Mouse (Mus musculus) gastrocnemius, adult 8-10 months (tissue): ENCODE data around the gene Myo18a. TPM values are rescaled to one million over a fixed set of nuclear protein-coding genes. Genes with fewer than 3 reads are reported as not detected.

Experiments used
- DNase-seq, 2 experiments: peaks; one replicate each; pipeline ENCODE4 v3.0.0; 2022; ENCODE audit warnings: low spot score in 2 of 2
- total RNA-seq, 4 experiments: library from RNA; stranded (reverse); gene quantifications; 2 replicates each; pipeline ENCODE4 v1.2.4; 2022

Myo18a gene
- total RNA-seq, 4 experiments from 2014 or later = 309 to 400 (median 330) TPM

GRCm38 (mm10) chr11:77896480-77896819 is 133.4 kb downstream of the Myo18a start:
- no peak for DNase-seq

GRCm38 (mm10) chr11:77896820-77897805 is 134.1 kb downstream of the Myo18a start:
- DNase-seq = no peak

- DNase-seq = no peak
Measured at GRCm38 (mm10) chr11:77900187-77900586, 137.1 kb downstream of the Myo18a start.

- DNase-seq = no peak
Measured at GRCm38 (mm10) chr11:77900696-77901095, 137.7 kb downstream of the Myo18a start.

GRCm38 (mm10) chr11:77901366-77901765 is 138.3 kb downstream of the Myo18a start:
- DNase-seq = no peak

GRCm38 (mm10) chr11:77901775-77902355 is 138.8 kb downstream of the Myo18a start:
- DNase-seq = no peak

- DNase-seq = no peak
Measured at GRCm38 (mm10) chr11:77903761-77904160, 140.7 kb downstream of the Myo18a start.

GRCm38 (mm10) chr11:77904707-77905106 is 141.7 kb downstream of the Myo18a start:
- DNase-seq = no peak

GRCm38 (mm10) chr11:77906097-77906687 is 143.1 kb downstream of the Myo18a start:
- no peak for DNase-seq

GRCm38 (mm10) chr11:77906747-77907174 is 143.7 kb downstream of the Myo18a start:
- DNase-seq = no peak

GRCm38 (mm10) chr11:77908468-77908867 is 145.4 kb downstream of the Myo18a start:
- DNase-seq = no peak

- DNase-seq = no peak
Measured at GRCm38 (mm10) chr11:77909376-77909775, 146.3 kb downstream of the Myo18a start.

- no peak for DNase-seq
Measured at GRCm38 (mm10) chr11:77909776-77910175, 146.7 kb downstream of the Myo18a start.

- DNase-seq = no peak
Measured at GRCm38 (mm10) chr11:77913505-77913904, 150.5 kb downstream of the Myo18a start.

- DNase-seq = no peak
Measured at GRCm38 (mm10) chr11:77914598-77915260, 151.7 kb downstream of the Myo18a start.

Other genes with a start within 250 kb of the Myo18a start
- gene Abhd15, start 248.1 kb upstream of the Myo18a start, total RNA-seq = under 1 TPM; 0.10 to 0.92 (median 0.39) TPM
- gene Trp53i13, start 247.3 kb upstream of the Myo18a start, total RNA-seq = 1 to 10 TPM; 3.3 to 6.0 (median 3.8) TPM
- gene Gm10392, start 244.0 kb upstream of the Myo18a start, total RNA-seq = not detected
- 10 to 100 TPM; 37.9 to 48.6 (median 40.6) TPM for gene Taok1, start 155.4 kb upstream of the Myo18a start, total RNA-seq
- gene Nufip2, start 77.1 kb upstream of the Myo18a start, total RNA-seq = 10 to 100 TPM; 31.0 to 38.3 (median 33.6) TPM
- gene Cryba1, start 38.0 kb upstream of the Myo18a start, total RNA-seq = not detected
- not detected for gene Gm10277, start 24.5 kb downstream of the Myo18a start, total RNA-seq
- not detected for gene Pipox, start 130.8 kb downstream of the Myo18a start, total RNA-seq
- under 1 TPM in 3 of 4 experiments, not detected in 1; 0.21 to 0.29 (median 0.24) TPM for gene Sez6, start 167.6 kb downstream of the Myo18a start, total RNA-seq
- gene Phf12, start 219.5 kb downstream of the Myo18a start, total RNA-seq = 10 to 100 TPM; 13.1 to 15.1 (median 13.8) TPM